Mouse (Mus musculus): Measurements from ENCODE around the gene Zfp36l2. TPM values are rescaled to one million over a fixed set of nuclear protein-coding genes. Genes with fewer than 3 reads are reported as not detected.
"Not testable (repeated sequence)": the region's sequence is repeated elsewhere in the genome, so short reads cannot be mapped to it uniquely, and the experiment has no call there.

Zfp36l2 gene
- polyA plus RNA-seq, 1 experiment: 101 TPM

DNA sequence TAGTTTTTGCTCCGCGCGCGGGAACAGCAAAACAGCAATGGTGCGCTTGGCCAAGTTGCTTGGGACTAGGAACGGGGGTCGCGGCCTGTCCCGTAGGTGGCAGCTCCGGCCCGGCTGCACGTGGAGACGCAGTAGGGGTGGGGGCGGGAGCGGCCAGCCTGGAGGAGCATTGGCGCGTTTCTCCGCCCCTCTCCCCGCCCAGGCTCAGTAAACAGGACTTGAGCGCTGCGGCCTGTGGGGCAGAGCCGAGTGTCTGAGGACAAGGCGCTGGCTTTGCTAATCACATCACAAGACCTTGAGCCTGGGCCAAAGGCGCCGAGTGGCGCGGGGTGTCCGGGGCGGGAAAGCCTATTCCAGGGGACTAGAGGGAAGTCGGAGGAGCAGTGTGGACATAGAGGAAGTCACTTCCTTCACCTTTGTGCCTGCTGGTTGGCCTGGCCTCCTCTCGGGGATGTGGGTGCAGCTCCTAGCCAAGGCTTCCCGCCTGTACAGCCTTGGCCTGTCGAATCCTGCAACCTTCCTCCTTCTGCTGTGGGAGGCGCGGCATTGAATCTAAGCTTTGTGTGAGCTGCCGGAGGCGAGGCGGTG lies 721 bp upstream of the Zfp36l2 start:
- Histone ChIP-seq H3K4me1 (ENCODE audit: control insufficient read depth, insufficient read depth, low read length) (peaks cover 10% of the 10 kb centered on the region), H3K4me3 (replicated peaks; ENCODE audit: extremely low read depth, low read depth, low read length) (peak overlapping the region; percentile 69)
- WGBS: 1% methylated on average over 38 of the region's 38 CpGs
- DNase-seq: peak; percentile 95
- TF ChIP-seq CTCF (IDR thresholded peaks at IDR 0.05; ENCODE audit: insufficient read depth, low read length) (no peak), POLR2A (IDR thresholded peaks at IDR 0.05; ENCODE audit: borderline replicate concordance, extremely low read depth, low read depth, low read length) (peak; percentile 67; the same call in 1 of the 2 replicates)

DNA sequence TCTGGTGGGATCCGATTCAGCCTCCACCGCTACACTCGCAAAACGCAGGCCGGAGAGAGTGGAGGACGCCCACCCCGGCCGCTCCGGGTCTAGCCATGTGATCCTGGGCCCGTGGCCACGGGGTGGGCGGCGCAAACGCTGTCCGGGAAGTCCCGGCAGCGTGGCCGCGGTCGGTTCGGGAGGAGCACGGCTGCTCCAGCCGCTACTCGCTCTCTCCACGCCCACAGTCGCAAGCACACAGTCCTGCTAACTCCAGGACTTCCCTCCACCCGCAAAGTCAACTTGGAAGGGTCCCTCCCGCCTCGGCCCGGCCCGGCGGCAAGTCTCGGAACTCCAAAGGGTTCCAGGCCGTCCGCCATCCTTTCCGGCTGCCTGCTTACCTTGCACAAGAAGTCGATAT lies 483 bp downstream of the Zfp36l2 start:
- DNase-seq: not testable (repeated sequence)
- peaks cover 16% of the 10 kb centered on the region for H3K4me1 ChIP-seq (ENCODE audit: control insufficient read depth, insufficient read depth, low read length)
- under 1% methylated on average over 15 of the region's 37 CpGs for WGBS
- peak overlapping the region; percentile 99 for H3K4me3 ChIP-seq (replicated peaks; ENCODE audit: extremely low read depth, low read depth, low read length)

DNA sequence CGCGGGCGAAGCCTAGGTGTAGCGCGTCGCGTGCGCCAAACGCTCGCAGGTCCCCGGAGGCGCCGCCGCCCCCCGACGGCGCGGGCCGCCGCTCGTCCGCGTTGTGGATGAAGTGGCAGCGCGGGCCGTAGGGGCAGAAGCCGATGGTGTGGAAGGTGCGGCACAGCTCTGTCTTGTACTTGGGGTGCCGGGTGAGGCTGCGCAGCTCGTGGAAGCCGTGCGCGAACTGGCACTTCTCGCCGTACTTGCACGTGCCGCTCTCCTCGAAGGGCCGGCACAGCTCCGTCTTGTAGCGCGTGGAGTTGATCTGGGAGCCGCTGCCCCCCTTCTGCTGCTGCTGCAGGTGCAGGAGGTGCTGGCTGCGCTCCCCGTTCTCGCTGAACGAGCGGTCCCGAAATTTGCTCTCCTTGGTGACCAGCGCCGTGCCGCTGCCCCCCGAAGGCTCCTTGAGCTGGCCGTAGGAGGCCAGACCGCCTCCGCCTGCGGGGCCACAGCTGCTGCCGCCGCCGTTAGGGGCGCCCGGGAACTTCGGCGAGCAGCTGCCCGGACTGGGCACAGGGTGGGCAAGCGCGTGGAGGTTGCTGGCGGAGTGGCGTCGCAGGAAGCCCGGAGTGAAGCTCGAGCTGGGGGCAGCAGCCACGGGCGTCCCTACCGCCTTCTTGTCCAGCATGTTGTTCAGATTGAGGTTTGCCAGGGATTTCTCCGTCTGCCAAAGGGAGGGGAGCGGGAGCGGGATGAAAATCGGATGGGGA lies 1.1 kb downstream of the Zfp36l2 start:
- Histone ChIP-seq H3K4me1 (ENCODE audit: control insufficient read depth, insufficient read depth, low read length) (peaks cover 19% of the 10 kb centered on the region), H3K4me3 (replicated peaks; ENCODE audit: extremely low read depth, low read depth, low read length) (peak overlapping the region; percentile 82)
- peak; percentile 77 for DNase-seq
- TF ChIP-seq CTCF (IDR thresholded peaks at IDR 0.05; ENCODE audit: insufficient read depth, low read length) (no peak), POLR2A (IDR thresholded peaks at IDR 0.05; ENCODE audit: borderline replicate concordance, extremely low read depth, low read depth, low read length) (peak; percentile 38; the same call in 1 of the 2 replicates)
- WGBS: under 1% methylated on average over 79 of the region's 80 CpGs

DNA sequence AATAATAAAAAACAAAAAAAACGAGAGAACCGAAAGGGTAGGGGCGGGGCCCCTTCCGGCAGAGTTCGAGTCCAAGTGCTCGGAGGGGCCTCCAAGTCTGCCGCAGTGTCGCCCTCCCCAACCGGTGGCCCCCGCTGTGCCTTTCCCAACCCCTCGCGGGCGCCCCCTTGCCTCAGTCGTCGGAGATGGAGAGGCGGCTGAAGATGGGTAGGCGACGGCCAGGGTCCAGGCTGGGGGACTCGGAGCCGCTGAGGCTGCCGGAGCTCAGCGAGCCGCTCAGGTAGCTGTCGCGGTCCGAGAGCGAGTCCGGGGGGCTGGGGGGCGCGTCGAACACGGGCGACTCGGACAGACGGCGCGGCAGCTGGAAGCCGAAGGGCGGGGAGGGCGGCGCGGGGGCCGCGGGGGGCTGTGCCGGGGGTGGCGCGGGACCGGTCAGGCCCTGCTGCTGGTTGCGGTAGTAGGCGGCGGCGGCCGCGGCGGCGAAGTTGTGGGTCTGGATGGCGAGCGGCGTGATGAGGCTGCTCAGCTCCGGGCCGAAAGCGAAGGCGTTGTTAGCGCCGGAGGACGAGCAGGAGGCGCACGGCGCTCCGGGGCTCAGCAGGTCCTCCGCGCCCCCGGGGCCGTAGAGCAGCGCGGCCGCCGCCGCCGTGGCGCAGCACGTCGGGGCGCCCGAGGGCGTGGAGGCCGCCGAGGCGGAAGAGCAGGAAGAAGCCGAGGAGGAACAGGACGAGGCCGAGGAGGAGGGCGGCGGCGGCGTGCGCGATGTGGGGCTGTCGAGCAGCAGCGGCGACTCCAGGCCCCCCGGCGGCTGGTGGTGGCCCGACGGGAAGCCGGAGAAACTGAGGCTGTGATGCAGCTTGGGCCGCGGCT lies 1.9 kb downstream of the Zfp36l2 start:
- peak; percentile 75 for DNase-seq
- TF ChIP-seq POLR2A (IDR thresholded peaks at IDR 0.05; ENCODE audit: borderline replicate concordance, extremely low read depth, low read depth, low read length) (0 out of 2 replicates have a peak, but pooled peaks have one; percentile 3), CTCF (IDR thresholded peaks at IDR 0.05; ENCODE audit: insufficient read depth, low read length) (no peak)
- H3K4me3 ChIP-seq (replicated peaks; ENCODE audit: extremely low read depth, low read depth, low read length): peak overlapping the region; percentile 82
- peaks cover 27% of the 10 kb centered on the region for H3K4me1 ChIP-seq (ENCODE audit: control insufficient read depth, insufficient read depth, low read length)
- 1% methylated on average over 103 of the region's 108 CpGs for WGBS

DNA sequence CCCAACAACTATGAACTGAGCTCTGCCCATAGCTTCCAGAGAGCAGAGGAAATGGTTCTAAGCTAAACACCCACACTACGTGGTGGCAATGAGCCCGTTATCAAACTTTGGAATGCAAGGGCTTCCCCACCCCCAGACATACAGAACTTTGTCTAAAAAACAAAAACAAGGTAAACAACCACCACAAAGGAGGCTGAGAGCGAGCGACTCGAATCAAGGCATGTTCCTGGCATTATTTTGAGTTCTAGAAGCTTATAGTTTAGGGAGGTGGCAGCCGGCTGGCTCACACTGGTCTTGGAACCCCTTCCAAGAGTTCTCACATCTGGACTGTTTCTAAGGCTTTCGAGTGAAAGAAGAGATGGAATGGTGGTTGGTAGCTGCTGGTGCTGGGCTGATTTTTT lies 2.7 kb downstream of the Zfp36l2 start:
- peaks cover 28% of the 10 kb centered on the region for H3K4me1 ChIP-seq (ENCODE audit: control insufficient read depth, insufficient read depth, low read length)
- TF ChIP-seq POLR2A (IDR thresholded peaks at IDR 0.05; ENCODE audit: borderline replicate concordance, extremely low read depth, low read depth, low read length) (0 out of 2 replicates have a peak, but pooled peaks have one; percentile 21), CTCF (IDR thresholded peaks at IDR 0.05; ENCODE audit: insufficient read depth, low read length) (no peak)
- no peak for DNase-seq
- H3K4me3 ChIP-seq (replicated peaks; ENCODE audit: extremely low read depth, low read depth, low read length): peak overlapping the region; percentile 82
- WGBS: 1% methylated on average over 7 of the region's 7 CpGs

DNA sequence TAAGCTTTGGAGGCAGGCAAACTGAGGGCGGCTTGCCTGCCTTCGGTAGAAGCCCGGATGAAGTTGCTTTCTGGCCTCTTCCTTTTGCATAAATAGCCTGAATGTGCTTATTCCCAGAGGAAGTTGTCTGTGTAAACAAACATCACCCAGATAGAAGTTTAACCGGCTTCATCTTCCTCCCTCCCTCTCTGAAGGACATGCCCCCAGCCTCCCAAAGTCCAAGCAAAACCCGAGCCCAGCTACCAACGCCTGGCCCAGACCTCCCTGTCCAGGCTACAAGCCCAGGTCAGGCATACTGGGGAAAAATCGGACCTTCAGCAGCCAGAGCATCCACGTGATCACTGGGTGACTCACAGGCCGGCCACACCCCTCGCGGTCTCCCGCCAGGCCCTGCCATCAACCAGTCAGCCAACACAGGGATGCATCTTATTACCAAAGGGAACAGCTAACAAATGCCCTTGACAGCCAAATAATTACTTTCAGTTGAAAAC lies 4.4 kb downstream of the Zfp36l2 start:
- WGBS: 3% methylated on average over 12 of the region's 12 CpGs
- peak; percentile 86 for DNase-seq
- Histone ChIP-seq H3K4me1 (ENCODE audit: control insufficient read depth, insufficient read depth, low read length) (peaks cover 21% of the 10 kb centered on the region), H3K4me3 (replicated peaks; ENCODE audit: extremely low read depth, low read depth, low read length) (peak overlapping the region; percentile 39)
- TF ChIP-seq POLR2A (IDR thresholded peaks at IDR 0.05; ENCODE audit: borderline replicate concordance, extremely low read depth, low read depth, low read length) (peak; percentile 59; the same call in 1 of the 2 replicates), CTCF (IDR thresholded peaks at IDR 0.05; ENCODE audit: insufficient read depth, low read length) (no peak)

DNA sequence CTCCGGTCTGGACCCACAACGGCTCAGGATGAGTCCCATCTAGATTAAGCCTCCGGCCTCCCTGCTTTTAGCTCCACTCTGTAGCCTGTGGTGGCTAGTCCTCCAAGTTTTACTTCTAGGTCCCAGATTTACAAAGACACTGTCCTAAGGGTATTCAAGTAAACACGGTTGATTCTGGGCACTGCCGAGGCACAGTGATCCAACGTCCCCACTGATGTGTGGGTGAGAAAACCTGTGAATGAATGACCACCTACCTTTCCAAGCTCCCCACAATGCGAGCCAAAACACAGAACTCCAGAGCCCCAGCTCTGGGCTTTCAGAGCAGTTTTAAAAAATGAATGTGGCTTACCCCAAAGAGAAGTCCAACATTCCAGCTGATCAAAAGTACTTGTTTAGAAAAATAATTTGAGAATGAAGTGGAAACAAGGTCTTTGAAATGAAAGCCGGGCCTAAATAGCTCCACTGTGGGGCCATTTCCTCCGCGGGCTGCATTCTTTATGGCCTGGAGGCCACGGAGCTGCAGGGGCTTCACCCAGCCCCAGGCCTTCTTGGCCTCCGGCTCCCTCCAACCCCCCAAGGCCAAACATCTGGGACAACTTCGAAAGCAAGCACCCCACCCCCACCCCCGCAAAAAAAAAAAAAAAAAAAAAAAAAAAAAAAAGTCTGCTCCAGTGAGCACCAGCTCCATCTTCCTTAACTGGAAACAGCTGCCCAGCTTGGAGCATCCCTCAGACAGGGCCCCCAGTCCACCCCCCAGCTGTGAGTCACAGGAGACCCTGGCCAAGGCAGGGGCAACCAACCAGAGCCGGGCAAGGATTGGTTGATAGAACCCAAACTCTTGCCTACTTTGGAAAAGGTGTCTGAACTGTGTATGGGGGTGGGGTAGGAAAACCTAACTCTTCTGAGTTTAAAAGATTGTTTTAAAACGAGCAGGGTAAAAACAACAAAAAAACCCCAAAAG lies 5.2 kb downstream of the Zfp36l2 start:
- no peak for DNase-seq
- Histone ChIP-seq H3K4me1 (ENCODE audit: control insufficient read depth, insufficient read depth, low read length) (peaks cover 21% of the 10 kb centered on the region), H3K4me3 (replicated peaks; ENCODE audit: extremely low read depth, low read depth, low read length) (peak overlapping the region; percentile 31)
- WGBS: 15% methylated on average over 16 of the region's 16 CpGs
- TF ChIP-seq CTCF (IDR thresholded peaks at IDR 0.05; ENCODE audit: insufficient read depth, low read length) (no peak), POLR2A (IDR thresholded peaks at IDR 0.05; ENCODE audit: borderline replicate concordance, extremely low read depth, low read depth, low read length) (no peak)

DNA sequence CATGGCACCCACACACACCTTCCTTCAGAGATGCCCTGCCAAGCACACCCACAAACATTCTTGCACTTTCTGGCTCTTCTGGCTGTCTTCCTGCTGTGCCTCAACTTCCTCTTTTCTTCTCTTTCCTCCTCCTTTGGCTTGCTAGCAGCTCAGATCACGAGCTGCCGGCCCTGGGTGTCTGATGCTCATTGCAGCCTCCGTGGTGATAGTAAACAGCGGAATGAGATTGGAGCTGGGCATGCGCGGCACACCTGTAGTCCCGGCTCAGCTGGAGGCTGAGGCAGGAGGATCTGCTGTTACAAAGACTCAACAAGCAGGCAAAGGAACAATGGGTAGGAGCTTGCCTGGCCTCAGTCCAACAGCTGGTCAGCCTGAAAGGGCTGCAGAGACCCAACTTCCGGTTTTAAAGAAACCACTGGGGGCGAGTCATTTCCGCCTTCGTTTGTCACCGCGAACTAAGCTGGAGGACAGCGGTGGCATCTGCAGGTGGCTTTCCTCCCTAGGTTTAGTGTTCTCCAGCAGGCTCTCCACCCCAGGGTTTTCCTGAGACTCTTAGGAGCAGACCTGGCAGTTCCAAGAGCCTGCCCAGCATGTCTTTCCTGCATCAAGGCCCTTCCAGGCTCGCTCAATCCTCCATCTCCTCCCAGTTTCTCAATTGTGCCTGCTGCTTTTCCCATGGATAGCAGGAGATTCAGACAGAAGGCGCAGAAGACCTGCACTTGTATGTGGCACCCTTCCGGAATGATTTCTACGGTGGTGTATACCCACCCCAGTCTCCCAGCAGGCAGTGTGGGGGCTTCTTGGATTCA lies 6.0 kb downstream of the Zfp36l2 start:
- whole genome bisulfite sequencing: 35% methylated on average over 18 of the region's 18 CpGs
- DNase-seq: peak; percentile 48
- Histone ChIP-seq H3K4me3 (replicated peaks; ENCODE audit: extremely low read depth, low read depth, low read length) (peak overlapping the region; percentile 22), H3K4me1 (ENCODE audit: control insufficient read depth, insufficient read depth, low read length) (peaks cover 21% of the 10 kb centered on the region)
- TF ChIP-seq POLR2A (IDR thresholded peaks at IDR 0.05; ENCODE audit: borderline replicate concordance, extremely low read depth, low read depth, low read length) (peak; percentile 48; the same call in 1 of the 2 replicates), CTCF (IDR thresholded peaks at IDR 0.05; ENCODE audit: insufficient read depth, low read length) (no peak)

Measured in lung, adult 2 months (tissue).